Mouse (Mus musculus) MN1 (cell line): Measurements from ENCODE around the gene Ska2.

Experiments
- DNase-seq: peaks from one replicate; pipeline ENCODE4 v3.0.0-alpha.2; 2016; ENCODE audit warnings: low spot score

The Ska2 gene

DNA sequence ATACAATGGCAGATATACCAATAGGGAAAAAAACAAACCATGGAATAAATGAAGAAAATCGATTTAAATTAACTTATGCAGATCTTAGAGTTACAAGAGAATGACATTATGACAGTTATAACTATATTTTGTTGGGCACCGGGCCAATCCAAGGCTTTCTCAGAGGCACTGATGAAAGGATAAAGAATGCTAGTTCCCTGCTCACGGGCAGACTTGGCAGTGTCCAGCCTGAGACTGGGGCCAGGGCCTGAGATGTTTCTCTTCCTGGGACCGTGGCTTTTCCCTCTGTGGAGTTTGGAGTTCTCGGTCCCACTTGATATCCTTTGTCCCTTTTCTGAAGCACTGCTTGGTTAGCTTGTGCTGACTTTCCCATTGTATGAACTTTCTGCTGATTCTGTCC is 64.6 kb downstream of the Ska2 start:
- DNase-seq: peak; percentile 24
